Mouse (Mus musculus) stomach, embryonic 14.5 days (tissue): Measurements from ENCODE around the gene Cep112. TPM values are rescaled to one million over a fixed set of nuclear protein-coding genes. Genes with fewer than 3 reads are reported as not detected.

Experiments
- ATAC-seq: fragments of 200-750 bp; cut with Nextera tagmentation; 2 replicates; pipeline ENCODE4 v1.8.0; 2017; ENCODE audit warnings: low read depth, moderate TSS enrichment; ENCODE audit not compliant: insufficient number of reproducible peaks, insufficient read depth, low FRiP score
- H3K27ac ChIP-seq: fragments of 300-500 bp; sonication (generic); 2 replicates; pipeline ENCODE4 v1.5.1; 2014; ENCODE audit warnings: mild to moderate bottlenecking, low read length, moderate library complexity, mixed read lengths
- H3K27me3 ChIP-seq: fragments of 300-500 bp; sonication (generic); 2 replicates; pipeline ENCODE4 v1.6.1; 2014; ENCODE audit warnings: low read length, control low read depth, mixed read lengths; ENCODE audit not compliant: control insufficient read depth, insufficient read depth
- H3K36me3 ChIP-seq: fragments of 300-500 bp; sonication (generic); 2 replicates; pipeline ENCODE4 v1.6.1; 2014; ENCODE audit warnings: mild to moderate bottlenecking, control low read depth, low read length, moderate library complexity, mixed read lengths; ENCODE audit not compliant: control insufficient read depth, insufficient read depth
- H3K4me1 ChIP-seq: fragments of 300-500 bp; sonication (generic); 2 replicates; pipeline ENCODE4 v1.6.1; 2014; ENCODE audit warnings: low read length, control low read depth, mixed read lengths; ENCODE audit not compliant: control insufficient read depth, insufficient read depth
- H3K4me2 ChIP-seq: fragments of 300-500 bp; sonication (generic); replicated peaks from 2 replicates; pipeline ENCODE4 v1.6.1; 2014; ENCODE audit warnings: low read depth, low read length, control low read depth
- H3K4me3 ChIP-seq: fragments of 300-500 bp; sonication (generic); 2 replicates; pipeline ENCODE4 v1.5.1; 2014; ENCODE audit warnings: low read depth, low read length, control low read depth
- H3K9ac ChIP-seq: fragments of 300-500 bp; sonication (generic); replicated peaks from 2 replicates; pipeline ENCODE4 v1.6.1; 2014; ENCODE audit warnings: low read depth, mild to moderate bottlenecking, control low read depth, low read length, moderate library complexity, mixed read lengths
- H3K9me3 ChIP-seq: fragments of 300-500 bp; sonication (generic); 2 replicates; pipeline ENCODE4 v1.6.1; 2016; ENCODE audit warnings: low read depth, low read length, control low read depth; ENCODE audit not compliant: control insufficient read depth
- WGBS: fragments of 180-500 bp; shearing (Covaris S2); extraction: QIAGEN DNeasy Blood & Tissue Kit; methylation state at CpG from one replicate; pipeline ENCODE4 v1.1.7; 2014; 5-methylcytosine and 5-hydroxymethylcytosine counted together
- polyA plus RNA-seq: library from polyadenylated mRNA; unstranded; fragments of >200 nt; fragmentation: Nextera tagmentation; extraction: Ambion mirVana; gene quantifications from 2 replicates; pipeline ENCODE4 v1.2.1, GENCODE M21; 2014

Gene Cep112
- polyA plus RNA-seq, 1 experiment from 2014 or later, result 24.1 TPM

DNA sequence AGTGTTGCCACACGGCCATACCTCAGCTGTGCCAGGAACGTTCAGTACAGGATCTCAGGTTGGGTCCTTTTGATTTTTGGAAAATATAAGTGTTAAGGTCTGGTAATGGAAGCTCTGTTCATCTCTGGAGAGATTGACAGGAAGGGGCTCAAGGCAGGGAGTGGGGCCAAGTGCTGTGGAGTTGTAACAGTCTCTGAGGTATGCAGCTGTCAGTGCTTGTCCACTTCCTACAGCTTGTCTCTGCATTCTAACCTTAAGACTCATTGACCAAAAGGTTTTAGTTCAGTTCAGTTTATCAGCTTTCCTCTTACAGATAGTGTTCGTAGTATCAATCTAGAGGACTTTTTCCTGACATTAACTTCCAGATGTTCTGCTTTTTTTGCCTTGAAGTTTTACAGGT lies 384.6 kb downstream of the Cep112 start:
- ATAC-seq, result no peak
- Histone ChIP-seq H3K4me3 (no peak overlapping the region), H3K9me3 (no peaks in the 10 kb centered on the region), H3K4me1 (no peaks in the 10 kb centered on the region), H3K36me3 (no peaks in the 10 kb centered on the region), H3K9ac (no peak overlapping the region), H3K4me2 (no peak overlapping the region), H3K27ac (no peak overlapping the region), H3K27me3 (no peaks in the 10 kb centered on the region)
- WGBS, result 87% methylated on average over 3 of the region's 3 CpGs

DNA sequence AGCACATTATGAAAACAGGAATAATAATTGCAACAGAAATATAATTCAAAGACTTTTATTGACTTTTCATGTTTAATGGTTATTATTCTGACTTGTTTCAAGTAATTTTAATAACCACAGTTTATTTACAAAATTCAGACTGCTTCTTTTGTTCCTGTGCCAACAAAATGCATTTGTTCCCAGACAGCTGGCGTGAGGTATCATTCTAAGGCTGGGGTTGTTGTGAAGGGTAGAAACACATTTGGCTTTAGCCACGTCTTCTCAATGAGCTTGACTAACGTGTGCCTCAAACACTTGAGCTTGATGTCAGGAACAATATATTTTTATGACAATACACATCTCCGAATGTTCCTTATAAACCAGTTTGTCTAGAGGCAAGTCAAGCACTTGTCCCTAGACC lies 396.8 kb downstream of the Cep112 start:
- WGBS, result 68% methylated on average over 4 of the region's 4 CpGs
- no peaks in the 10 kb centered on the region for H3K27me3 ChIP-seq

DNA sequence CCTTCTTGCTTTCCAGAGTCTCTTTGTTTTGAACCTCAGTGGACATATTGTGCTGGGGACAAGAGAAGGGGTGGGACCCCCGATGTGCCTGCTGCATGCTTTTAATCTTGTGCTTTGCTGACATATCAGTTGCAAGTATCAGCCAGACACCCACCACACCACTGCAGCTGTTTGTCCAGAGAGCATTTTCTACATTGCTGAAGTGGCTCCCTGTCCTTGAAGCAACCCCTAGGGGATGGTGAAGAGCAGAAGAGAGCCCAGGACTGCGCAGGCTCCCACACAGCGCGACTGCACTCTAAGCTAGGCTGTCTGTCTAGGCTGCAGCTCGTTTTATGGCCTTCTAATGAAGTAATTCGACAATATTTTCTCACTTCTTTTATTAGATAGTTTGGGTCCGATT lies 397.3 kb downstream of the Cep112 start:
- 74% methylated on average over 7 of the region's 7 CpGs for WGBS
- no peaks in the 10 kb centered on the region for H3K36me3 ChIP-seq
- H3K9ac ChIP-seq, result no peak overlapping the region
- no peaks in the 10 kb centered on the region for H3K27me3 ChIP-seq
- no peak overlapping the region for H3K4me2 ChIP-seq
- H3K27ac ChIP-seq, result no peak overlapping the region
- ATAC-seq, result no peak
- no peaks in the 10 kb centered on the region for H3K9me3 ChIP-seq
- H3K4me3 ChIP-seq, result no peak overlapping the region
- H3K4me1 ChIP-seq, result no peaks in the 10 kb centered on the region

More for the DNA sequence above, 396.8 kb downstream of the Cep112 start:
- Histone ChIP-seq H3K4me3 (no peak overlapping the region), H3K36me3 (no peaks in the 10 kb centered on the region), H3K4me2 (no peak overlapping the region), H3K27ac (no peak overlapping the region), H3K4me1 (no peaks in the 10 kb centered on the region), H3K9me3 (no peaks in the 10 kb centered on the region), H3K9ac (no peak overlapping the region)
- ATAC-seq, result no peak

DNA sequence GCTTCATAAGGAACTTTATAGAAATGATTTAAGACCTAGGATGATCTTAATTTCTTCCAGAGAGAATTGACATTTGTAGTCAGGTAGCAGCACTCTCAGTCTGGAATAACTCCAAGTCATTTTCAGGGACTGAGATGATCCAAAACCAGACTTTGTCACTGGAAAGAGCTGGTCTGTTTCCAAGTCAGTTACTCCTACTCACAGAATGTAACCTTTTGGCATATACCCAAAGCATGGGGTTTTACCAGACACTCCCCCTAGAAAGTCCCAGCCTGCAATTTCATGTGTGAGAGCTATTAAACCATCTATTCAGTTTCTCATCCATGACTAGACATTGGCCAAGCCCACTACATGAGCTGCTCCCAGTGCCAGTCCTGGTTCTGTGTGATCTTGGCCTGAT lies 402.3 kb downstream of the Cep112 start:
- Histone ChIP-seq H3K36me3 (no peaks in the 10 kb centered on the region), H3K4me3 (no peak overlapping the region)
- ATAC-seq, result no peak

DNA sequence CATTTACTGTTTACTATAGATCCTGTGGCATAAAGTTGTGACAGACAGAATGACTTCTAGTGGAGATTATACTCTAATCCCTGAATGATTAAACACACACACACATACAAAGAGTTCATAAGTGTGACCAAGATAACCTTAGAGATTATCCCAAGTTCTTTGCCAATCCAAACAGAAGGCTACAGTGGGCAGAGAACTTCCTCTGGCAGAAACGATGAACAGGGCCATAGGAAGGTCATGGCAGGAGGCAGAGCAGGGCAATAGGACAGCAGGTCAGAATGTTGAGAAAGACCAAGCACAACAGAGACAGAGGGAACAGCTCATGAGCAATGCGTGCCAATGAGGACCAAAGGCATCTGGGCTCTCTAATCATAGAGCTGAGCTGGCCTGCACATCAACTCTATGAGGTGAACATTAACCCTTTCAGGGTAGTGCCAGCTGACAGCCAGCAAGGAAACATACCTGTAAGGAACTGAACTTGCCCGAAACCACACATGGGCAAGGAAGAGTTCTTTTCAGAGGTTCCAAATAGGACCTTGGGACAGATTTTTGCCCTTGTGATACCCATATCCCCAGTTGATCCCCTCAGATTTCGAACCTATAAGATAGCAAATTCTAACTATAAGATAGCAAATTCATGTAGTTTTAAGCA lies 403.5 kb downstream of the Cep112 start:
- no peak overlapping the region for H3K4me3 ChIP-seq
- no peak for ATAC-seq

More for the DNA sequence above, 402.3 kb downstream of the Cep112 start:
- Histone ChIP-seq H3K4me1 (no peaks in the 10 kb centered on the region), H3K27me3 (no peaks in the 10 kb centered on the region), H3K27ac (no peak overlapping the region), H3K9ac (no peak overlapping the region), H3K4me2 (no peak overlapping the region), H3K9me3 (no peaks in the 10 kb centered on the region)

DNA sequence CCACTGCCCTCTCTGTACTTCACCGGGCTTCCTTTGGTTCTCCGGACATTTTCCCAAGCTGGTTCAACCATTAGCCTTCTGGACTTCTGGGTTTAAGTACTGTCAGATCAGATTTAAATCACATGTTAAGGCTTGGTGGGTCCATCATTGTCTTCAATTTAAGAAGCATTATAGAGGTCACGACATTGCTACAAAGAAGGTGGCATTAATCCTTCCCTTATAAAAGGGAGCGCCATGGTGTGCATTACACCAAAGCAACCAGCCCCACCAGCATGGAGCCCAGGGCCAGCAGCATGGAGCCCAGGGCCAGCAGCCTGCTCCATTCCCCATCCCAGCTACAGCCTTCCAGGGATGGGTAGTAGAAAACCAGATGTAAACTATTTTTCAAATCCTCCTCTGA lies 411.7 kb downstream of the Cep112 start:
- H3K27ac ChIP-seq, result no peak overlapping the region
- 92% methylated on average over 4 of the region's 4 CpGs for WGBS

More for the DNA sequence above, 403.5 kb downstream of the Cep112 start:
- Histone ChIP-seq H3K27ac (no peak overlapping the region), H3K27me3 (no peaks in the 10 kb centered on the region), H3K4me1 (no peaks in the 10 kb centered on the region), H3K9me3 (no peaks in the 10 kb centered on the region), H3K4me2 (no peak overlapping the region), H3K9ac (no peak overlapping the region), H3K36me3 (no peaks in the 10 kb centered on the region)
- WGBS, result 69% methylated on average over 4 of the region's 4 CpGs

DNA sequence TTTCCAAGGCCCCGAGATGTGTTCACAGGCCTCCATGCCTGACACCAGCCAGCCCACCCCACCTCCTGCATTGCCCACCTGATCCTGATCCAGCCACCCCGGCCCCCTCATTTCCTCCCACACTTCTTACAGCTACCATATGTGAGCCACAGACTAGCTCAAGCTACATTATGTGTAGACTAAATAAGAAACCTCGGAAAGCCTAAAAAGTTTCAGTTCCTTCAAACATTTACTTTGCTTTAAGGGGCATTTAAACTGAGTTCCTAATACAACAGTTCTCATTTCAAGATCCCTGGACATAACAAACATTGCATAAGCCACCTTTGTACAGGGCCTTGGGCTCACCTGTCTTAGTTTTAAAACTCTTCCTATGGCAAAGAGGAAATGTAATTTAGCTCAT lies 415.2 kb downstream of the Cep112 start:
- Histone ChIP-seq H3K36me3 (no peaks in the 10 kb centered on the region), H3K4me2 (no peak overlapping the region), H3K27ac (no peak overlapping the region), H3K4me1 (no peaks in the 10 kb centered on the region; the same call in 1 of the 2 replicates), H3K27me3 (no peaks in the 10 kb centered on the region), H3K4me3 (no peak overlapping the region), H3K9ac (no peak overlapping the region), H3K9me3 (no peaks in the 10 kb centered on the region)
- WGBS, result 74% methylated on average over 3 of the region's 3 CpGs
- ATAC-seq, result no peak

More for the DNA sequence above, 411.7 kb downstream of the Cep112 start:
- H3K36me3 ChIP-seq, result no peaks in the 10 kb centered on the region
- H3K9ac ChIP-seq, result no peak overlapping the region
- H3K9me3 ChIP-seq, result no peaks in the 10 kb centered on the region
- H3K4me2 ChIP-seq, result no peak overlapping the region
- no peak overlapping the region for H3K4me3 ChIP-seq
- no peak for ATAC-seq
- no peaks in the 10 kb centered on the region for H3K27me3 ChIP-seq
- H3K4me1 ChIP-seq, result no peaks in the 10 kb centered on the region

DNA sequence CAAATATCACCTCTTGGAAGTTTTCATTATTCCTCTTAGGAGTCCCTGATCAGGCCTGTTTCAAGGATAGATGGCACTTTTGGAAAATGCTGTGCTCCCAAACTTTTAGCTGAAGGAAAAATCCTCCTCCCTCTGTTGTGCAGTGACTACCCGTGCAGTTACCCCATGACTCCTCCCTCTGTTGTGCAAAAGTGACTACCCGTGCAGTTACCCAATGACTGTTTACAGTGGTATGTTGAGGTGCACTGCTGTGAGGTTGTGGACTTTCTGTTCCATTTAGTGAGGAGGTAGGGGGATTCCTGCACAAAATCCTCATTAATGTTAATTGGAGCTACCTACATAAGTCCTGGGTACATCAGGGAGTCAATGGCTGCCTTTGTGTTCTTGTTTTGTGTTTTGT lies 417.8 kb downstream of the Cep112 start:
- H3K4me1 ChIP-seq, result no peaks in the 10 kb centered on the region; the same call in 1 of the 2 replicates
- no peak for ATAC-seq
- H3K9ac ChIP-seq, result no peak overlapping the region
- no peak overlapping the region for H3K27ac ChIP-seq
- no peak overlapping the region for H3K4me2 ChIP-seq
- WGBS, result 49% methylated on average over 2 of the region's 2 CpGs
- no peaks in the 10 kb centered on the region for H3K36me3 ChIP-seq
- H3K4me3 ChIP-seq, result no peak overlapping the region
- no peaks in the 10 kb centered on the region for H3K27me3 ChIP-seq
- H3K9me3 ChIP-seq, result no peaks in the 10 kb centered on the region

DNA sequence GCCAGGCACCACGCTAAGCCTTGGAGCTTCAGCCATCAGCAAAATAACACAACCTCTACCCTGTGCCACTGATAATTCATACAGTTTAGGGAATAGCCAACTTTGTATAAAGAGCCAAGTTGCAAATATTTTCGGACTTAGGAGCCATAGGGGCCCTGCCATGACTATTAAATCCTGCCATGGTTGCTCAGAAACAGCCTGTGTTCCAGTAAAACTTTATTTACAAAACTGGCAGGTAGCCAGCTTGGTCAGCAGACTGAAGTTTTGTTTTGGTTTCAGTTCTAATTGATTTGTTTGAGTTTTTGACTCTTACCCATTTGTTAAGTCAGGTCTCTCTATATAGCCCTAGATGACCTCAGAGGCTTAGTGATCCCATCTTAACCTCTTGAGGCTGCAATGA lies 421.0 kb downstream of the Cep112 start:
- Histone ChIP-seq H3K4me1 (no peaks in the 10 kb centered on the region; the same call in 1 of the 2 replicates), H3K4me2 (no peak overlapping the region), H3K36me3 (no peaks in the 10 kb centered on the region), H3K27me3 (no peaks in the 10 kb centered on the region), H3K9me3 (no peaks in the 10 kb centered on the region), H3K9ac (no peak overlapping the region), H3K27ac (no peak overlapping the region), H3K4me3 (no peak overlapping the region)
- no peak for ATAC-seq
- WGBS, result 50% methylated on average over 2 of the region's 2 CpGs
